Comparison of ENCODE assay signal across 8 mouse cellular contexts in the genomic region with DNA sequence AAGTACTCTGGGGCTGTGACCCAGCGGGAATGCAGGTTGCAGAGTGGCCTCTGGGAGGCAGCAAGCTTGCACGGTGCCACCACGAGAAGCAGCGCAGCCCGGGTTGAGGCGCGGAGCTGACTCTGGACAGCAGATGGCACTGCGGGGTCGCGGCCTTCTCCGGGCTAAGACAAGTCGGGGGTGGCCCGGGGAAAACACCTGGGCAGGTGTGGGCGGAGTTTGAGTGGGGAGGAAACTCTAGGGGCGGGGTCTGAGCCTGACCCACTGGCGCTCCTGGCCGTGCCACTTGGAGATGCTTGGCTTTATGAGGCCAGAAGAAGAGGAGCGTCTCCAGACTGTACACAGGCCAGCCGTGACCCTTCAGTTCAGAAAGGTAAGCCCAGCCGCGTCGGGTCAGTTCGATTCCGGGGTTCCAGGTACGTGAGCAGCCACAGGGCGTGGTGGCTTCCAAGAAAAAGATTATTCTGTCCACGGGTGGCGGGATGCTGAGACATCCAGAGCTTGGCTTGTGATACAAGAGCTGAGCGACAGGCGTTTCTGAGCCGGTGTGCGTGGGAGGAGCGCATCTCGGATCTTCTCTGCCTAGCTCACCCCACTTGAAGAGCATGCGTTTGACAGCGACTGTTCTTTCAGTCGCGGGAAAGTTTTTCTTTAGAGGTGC. TPM values are rescaled to one million over a fixed set of nuclear protein-coding genes. Genes with fewer than 3 reads are reported as not detected.
DNase-seq lines count a peak whose midpoint lies in the region; ATAC-seq and TF ChIP-seq lines count a peak whose summit lies in the region.

Scnn1g (plus strand) TSS at position 309 of the 661 bp plus-strand sequence.

- TF ChIP-seq POLR2A in bone marrow, adult 2 months (IDR thresholded peaks at IDR 0.05; ENCODE audit: borderline replicate concordance, control insufficient read depth, low read depth, low read length), result no peak

- H3K9ac ChIP-seq in embryonic facial prominence, embryonic 15.5 days, result no peak within 1 kb of the TSS
- H3K9ac ChIP-seq in heart, embryonic 11.5 days (ENCODE audit: low read depth, low read length), result no peak within 1 kb of the TSS
- H3K9ac ChIP-seq in kidney, embryonic 16.5 days (replicated peaks; ENCODE audit: low read length), result peak within 1 kb of the TSS; percentile 50

- WGBS in bone marrow, adult 2 months, result 3% methylated on average over 38 of the region's 38 CpGs
- under 1% methylated on average over 38 of the region's 38 CpGs for WGBS in embryonic facial prominence, embryonic 15.5 days
- 1% methylated on average over 38 of the region's 38 CpGs for WGBS in heart, embryonic 11.5 days (ENCODE audit: insufficient replicate concordance)
- WGBS in kidney, embryonic 16.5 days, result under 1% methylated on average over 38 of the region's 38 CpGs

- no peak within 1 kb of the TSS for H3K4me3 ChIP-seq in bone marrow, adult 2 months (replicated peaks; ENCODE audit: control insufficient read depth, low read depth, low read length)
- H3K4me3 ChIP-seq in embryonic facial prominence, embryonic 15.5 days (replicated peaks), result peak within 1 kb of the TSS; percentile 40
- peak within 1 kb of the TSS; percentile 40 for H3K4me3 ChIP-seq in heart, embryonic 11.5 days (ENCODE audit: low read depth, low read length)
- peak within 1 kb of the TSS; percentile 43 for H3K4me3 ChIP-seq in kidney, embryonic 16.5 days (ENCODE audit: low read length)

- H3K27me3 ChIP-seq in embryonic facial prominence, embryonic 15.5 days, result peaks cover 29% of the 10 kb centered on the region
- peaks cover 26% of the 10 kb centered on the region for H3K27me3 ChIP-seq in heart, embryonic 11.5 days (ENCODE audit: control insufficient read depth, insufficient read depth, low read length)
- peaks cover 30% of the 10 kb centered on the region for H3K27me3 ChIP-seq in kidney, embryonic 16.5 days (ENCODE audit: insufficient read depth, low read length)

- peak; percentile 85 for ATAC-seq in embryonic facial prominence, embryonic 15.5 days (ENCODE audit: insufficient number of reproducible peaks, low FRiP score, low TSS enrichment, low read depth)
- ATAC-seq in heart, embryonic 11.5 days (replicated peaks; ENCODE audit: insufficient number of reproducible peaks, low FRiP score, low TSS enrichment), result peak; percentile 80
- ATAC-seq in kidney, embryonic 16.5 days (ENCODE audit: low FRiP score, low TSS enrichment), result peak; percentile 92
- ATAC-seq in monocyte, adult 5-6 weeks (replicated peaks; ENCODE audit: insufficient number of reproducible peaks, low FRiP score, low TSS enrichment, poor library complexity, severe bottlenecking), result peak; percentile 87

- H3K4me2 ChIP-seq in embryonic facial prominence, embryonic 15.5 days (replicated peaks), result peak within 1 kb of the TSS; percentile 63
- H3K4me2 ChIP-seq in heart, embryonic 11.5 days, result peak within 1 kb of the TSS; percentile 75
- H3K4me2 ChIP-seq in kidney, embryonic 16.5 days (replicated peaks; ENCODE audit: low read depth, low read length), result peak within 1 kb of the TSS; percentile 49

- TF ChIP-seq CTCF in bone marrow, adult 2 months (IDR thresholded peaks at IDR 0.05; ENCODE audit: control insufficient read depth, insufficient read depth, low read length), result peak; percentile 65

- no peaks in the 10 kb centered on the region for H3K4me1 ChIP-seq in bone marrow, adult 2 months (ENCODE audit: control insufficient read depth, insufficient read depth, low read length)
- H3K4me1 ChIP-seq in embryonic facial prominence, embryonic 15.5 days, result peaks cover 7% of the 10 kb centered on the region
- peaks cover 8% of the 10 kb centered on the region; the same call in 1 of the 2 replicates for H3K4me1 ChIP-seq in heart, embryonic 11.5 days (ENCODE audit: control insufficient read depth, insufficient read depth, low read length)
- H3K4me1 ChIP-seq in kidney, embryonic 16.5 days (ENCODE audit: insufficient read depth, low read length), result no peaks in the 10 kb centered on the region

- no peaks in the 10 kb centered on the region for H3K9me3 ChIP-seq in embryonic facial prominence, embryonic 15.5 days (replicated peaks)
- H3K9me3 ChIP-seq in heart, embryonic 11.5 days (replicated peaks; ENCODE audit: control insufficient read depth, low read length), result no peaks in the 10 kb centered on the region
- H3K9me3 ChIP-seq in kidney, embryonic 16.5 days (ENCODE audit: low read length), result no peaks in the 10 kb centered on the region

- no peaks in the 10 kb centered on the region for H3K36me3 ChIP-seq in embryonic facial prominence, embryonic 15.5 days
- H3K36me3 ChIP-seq in heart, embryonic 11.5 days (ENCODE audit: control insufficient read depth, insufficient read depth, low read length), result no peaks in the 10 kb centered on the region
- H3K36me3 ChIP-seq in kidney, embryonic 16.5 days (ENCODE audit: insufficient read depth, low read length), result no peaks in the 10 kb centered on the region

- H3K27ac ChIP-seq in bone marrow, adult 2 months (ENCODE audit: control insufficient read depth, insufficient read depth, low read depth, low read length, poor library complexity), result no peak within 1 kb of the TSS
- H3K27ac ChIP-seq in embryonic facial prominence, embryonic 15.5 days (replicated peaks), result no peak within 1 kb of the TSS
- H3K27ac ChIP-seq in heart, embryonic 11.5 days (ENCODE audit: low read depth, low read length), result no peak within 1 kb of the TSS
- peak within 1 kb of the TSS; percentile 30; the same call in 1 of the 2 replicates for H3K27ac ChIP-seq in kidney, embryonic 16.5 days (ENCODE audit: low read length)

- DNase-seq in 416B (ENCODE audit: low read depth), result peak; percentile 71
- peak; percentile 74 for DNase-seq in liver
- DNase-seq in spleen, postnatal 36 days (ENCODE audit: low spot score in 2 of 2), result peak; percentile 51 to 67

RNA-seq across cellular contexts. Expression of gene Scnn1g, which starts in this region (rescaled TPM):
- polyA plus RNA-seq in bone marrow, adult 2 months (2011; ENCODE audit: insufficient read depth, insufficient read length, low replicate concordance, missing spikeins), result not detected in 2 replicates
- polyA plus RNA-seq in embryonic facial prominence, embryonic 15.5 days (2015; fragmentation: Nextera tagmentation; extraction: Ambion mirVana), result 2.0 TPM in 2 replicates
- 0.07 and 0.20 TPM in 2 replicates for polyA plus RNA-seq in heart, embryonic 11.5 days (2014; fragmentation: Nextera tagmentation; extraction: Ambion mirVana)
- polyA plus RNA-seq in kidney, embryonic 16.5 days (2015; fragmentation: Nextera tagmentation; extraction: Ambion mirVana), result 38.7 and 40.7 TPM in 2 replicates
- 0.68 to 1.6 TPM (median 1.4 TPM) in 3 replicates for total RNA-seq in monocyte, adult 5-6 weeks (2017)

Comparison
In these comparisons a context has a peak if more than half of its experiments do, and no peak if none do; other contexts are left out.
1. RNA of gene Scnn1g (polyA plus RNA-seq): 38.7 to 40.7 TPM in kidney, embryonic 16.5 days; 2.0 TPM in embryonic facial prominence, embryonic 15.5 days, 0.07 to 0.20 TPM in heart, embryonic 11.5 days and not detected in bone marrow, adult 2 months; every median in the first group is over 10 times any median in the second.
2. Peak in ATAC-seq, H3K4me3 ChIP-seq and H3K4me2 ChIP-seq in heart, embryonic 11.5 days; RNA of the gene not detected or under 1 TPM.
3. Peak in every context shown above with its lines, with median percentiles within 50 percentile points of each other: DNase-seq, ATAC-seq and H3K4me2 ChIP-seq.